Mouse (Mus musculus): ENCODE measurements around the gene Zeb2.

Zeb2 gene

GRCm38 (mm10) chr2:45063300-45063890, 53.8 kb downstream of the Zeb2 start:
- DNase-seq (ENCODE audit: low spot score in 2 of 2) = no peak

- no peak for DNase-seq (ENCODE audit: low spot score in 2 of 2)
Measured at GRCm38 (mm10) chr2:45062136-45062535, 55.1 kb downstream of the Zeb2 start.

GRCm38 (mm10) chr2:45060768-45061167, 56.4 kb downstream of the Zeb2 start:
- DNase-seq (ENCODE audit: low spot score in 2 of 2) = no peak

- no peak for DNase-seq (ENCODE audit: low spot score in 2 of 2)
Measured at GRCm38 (mm10) chr2:45060202-45060601, 57.0 kb downstream of the Zeb2 start.

GRCm38 (mm10) chr2:45059599-45059998, 57.6 kb downstream of the Zeb2 start:
- no peak for DNase-seq (ENCODE audit: low spot score in 2 of 2)

GRCm38 (mm10) chr2:45059010-45059409, 58.2 kb downstream of the Zeb2 start:
- no peak for DNase-seq (ENCODE audit: low spot score in 2 of 2)

- no peak for DNase-seq (ENCODE audit: low spot score in 2 of 2)
Measured at GRCm38 (mm10) chr2:45058183-45058582, 59.0 kb downstream of the Zeb2 start.

GRCm38 (mm10) chr2:45056856-45057562, 60.2 kb downstream of the Zeb2 start:
- no peak for DNase-seq (ENCODE audit: low spot score in 2 of 2)

GRCm38 (mm10) chr2:45055926-45056325, 61.3 kb downstream of the Zeb2 start:
- no peak for DNase-seq (ENCODE audit: low spot score in 2 of 2)

GRCm38 (mm10) chr2:45055034-45055615, 62.1 kb downstream of the Zeb2 start:
- DNase-seq (ENCODE audit: low spot score in 2 of 2) = no peak

GRCm38 (mm10) chr2:45054070-45055025, 62.8 kb downstream of the Zeb2 start:
- no peak for DNase-seq (ENCODE audit: low spot score in 2 of 2)

- DNase-seq (ENCODE audit: low spot score in 2 of 2) = no peak
Measured at GRCm38 (mm10) chr2:45052587-45052986, 64.6 kb downstream of the Zeb2 start.

- no peak for DNase-seq (ENCODE audit: low spot score in 2 of 2)
Measured at GRCm38 (mm10) chr2:45051321-45051720, 65.9 kb downstream of the Zeb2 start.

GRCm38 (mm10) chr2:45049923-45050322, 67.3 kb downstream of the Zeb2 start:
- DNase-seq (ENCODE audit: low spot score in 2 of 2) = no peak

- DNase-seq (ENCODE audit: low spot score in 2 of 2) = no peak
Measured at GRCm38 (mm10) chr2:45049279-45049678, 67.9 kb downstream of the Zeb2 start.

- DNase-seq (ENCODE audit: low spot score in 2 of 2) = no peak
Measured at GRCm38 (mm10) chr2:45040706-45041312, 76.4 kb downstream of the Zeb2 start.

- no peak for DNase-seq (ENCODE audit: low spot score in 2 of 2)
Measured at GRCm38 (mm10) chr2:45039503-45039902, 77.7 kb downstream of the Zeb2 start.

- DNase-seq (ENCODE audit: low spot score in 2 of 2) = no peak
Measured at GRCm38 (mm10) chr2:45028091-45028638, 89.0 kb downstream of the Zeb2 start.

- DNase-seq (ENCODE audit: low spot score in 2 of 2) = no peak
Measured at GRCm38 (mm10) chr2:45017186-45017800, 99.9 kb downstream of the Zeb2 start.

GRCm38 (mm10) chr2:45013325-45013724, 103.9 kb downstream of the Zeb2 start:
- DNase-seq (ENCODE audit: low spot score in 2 of 2) = no peak

- no peak for DNase-seq (ENCODE audit: low spot score in 2 of 2)
Measured at GRCm38 (mm10) chr2:45012676-45013075, 104.5 kb downstream of the Zeb2 start.
